31 mouse cellular contexts compared by ENCODE assay signal in the genomic region with DNA sequence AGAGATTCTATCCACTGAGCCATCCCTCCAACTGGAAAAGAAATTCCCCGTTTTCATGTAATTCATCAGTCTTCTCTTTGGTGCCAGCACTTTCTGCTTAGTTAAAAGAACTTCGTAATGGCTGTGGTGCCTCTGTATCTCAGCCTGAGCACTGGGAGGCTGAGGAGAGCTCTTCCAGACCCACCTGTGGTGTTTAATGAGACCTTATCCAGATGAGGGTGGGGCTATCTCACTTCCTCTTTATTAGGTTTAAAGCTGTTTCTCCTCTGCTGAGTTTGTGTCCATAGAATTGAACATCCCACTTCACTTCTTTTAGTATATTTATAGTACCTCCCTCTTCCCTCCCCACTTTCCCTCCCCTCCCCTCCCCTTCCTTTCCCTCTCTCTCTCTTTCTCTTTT. TPM values are rescaled to one million over a fixed set of nuclear protein-coding genes. Genes with fewer than 3 reads are reported as not detected.
A peak's percentile ranks its signal among the peaks of the same experiment; 100 is the strongest.
DNase-seq lines count a peak whose midpoint lies in the region; ATAC-seq and TF ChIP-seq lines count a peak whose summit lies in the region.
"Had no signal": no experiment of that assay in that cellular context is flagged by ENCODE, and none has a peak within 500 bp of the region (broad histone marks: within the 10 kb centered on the region; RNA-seq: fewer than 3 reads in every experiment).

No protein-coding gene starts in this region.

- DNase-seq in heart, adult 11 months, result peak; percentile 88
- DNase-seq in MEL (ENCODE audit: low read depth, low spot score), result peak; percentile 93
- DNase-seq in c-Kit-positive CD71-negative TER-119-negative erythroid progenitor cells, embryonic 14.5 days (ENCODE audit: low read depth), result peak; percentile 20
- peak; percentile 20 for DNase-seq in splenic B cell, adult 2 months (ENCODE audit: low read depth, low spot score)
- DNase-seq in kidney, postnatal 14 days, result no peak
- DNase-seq in c-Kit-positive CD71-positive TER-119-positive erythroid progenitor cells, embryonic 14.5 days (ENCODE audit: low spot score), result no peak
- DNase-seq: adrenal gland, adult 8-10 months; adrenal gland, postnatal 25 days; cerebellum, adult 11-12 months; cerebellum, adult 8-10 months; cerebellum, postnatal 10 days; forebrain, postnatal 0 days; gastrocnemius, postnatal 36 days; heart, adult 18-20 months; heart, postnatal 14 days; heart, postnatal 4 days had no signal

- WGBS in heart, embryonic 12.5 days, result 88% methylated on average over 2 of the region's 2 CpGs
- 87% methylated on average over 2 of the region's 2 CpGs for WGBS in hindbrain, embryonic 13.5 days

- no peaks in the 10 kb centered on the region for H3K9me3 ChIP-seq in heart, embryonic 12.5 days (replicated peaks)
- H3K9me3 ChIP-seq in MEL (replicated peaks; ENCODE audit: insufficient read depth, low read length), result no peaks in the 10 kb centered on the region
- H3K9me3 ChIP-seq in hindbrain, embryonic 13.5 days, result no peaks in the 10 kb centered on the region
- H3K9me3 ChIP-seq: heart, embryonic 13.5 days; hindbrain, embryonic 15.5 days had no signal

- no peak for TF ChIP-seq CTCF in MEL (IDR thresholded peaks at IDR 0.05 in 2 of 3, conservative IDR thresholded peaks at IDR 0.05 in 1 of 3; ENCODE audit: control insufficient read depth in 1 of 3, insufficient read depth in 1 of 3, low read depth in 2 of 3, low read length in 3 of 3, poor library complexity in 1 of 3, severe bottlenecking in 1 of 3)

- peaks cover 57% of the 10 kb centered on the region for H3K36me3 ChIP-seq in heart, embryonic 12.5 days
- H3K36me3 ChIP-seq in MEL (ENCODE audit: control insufficient read depth in 1 of 2, insufficient read depth in 2 of 2, low read length in 2 of 2), result peaks cover 3 to 7% of the 10 kb centered on the region in 2 experiments; a peak in 3 of 4 replicates
- H3K36me3 ChIP-seq in splenic B cell, adult 2 months (ENCODE audit: control insufficient read depth, insufficient read depth, low read length, poor library complexity, severe bottlenecking), result no peaks in the 10 kb centered on the region; the same call in 1 of the 2 replicates
- H3K36me3 ChIP-seq in hindbrain, embryonic 13.5 days, result peaks cover 79% of the 10 kb centered on the region

- no peak overlapping the region for H3K27ac ChIP-seq in heart, embryonic 12.5 days (ENCODE audit: poor library complexity, severe bottlenecking)
- peak overlapping the region; percentile 46 for H3K27ac ChIP-seq in MEL (ENCODE audit: control insufficient read depth, low read depth, low read length)
- no peak overlapping the region for H3K27ac ChIP-seq in hindbrain, embryonic 13.5 days
- H3K27ac ChIP-seq: heart, embryonic 13.5 days; hindbrain, embryonic 15.5 days had no signal

- peaks cover 3% of the 10 kb centered on the region; the same call in 1 of the 2 replicates for H3K4me1 ChIP-seq in heart, embryonic 12.5 days (replicated peaks)
- H3K4me1 ChIP-seq in MEL (ENCODE audit: control insufficient read depth in 1 of 2, insufficient read depth in 2 of 2, low read length in 2 of 2), result peaks cover 7 to 11% of the 10 kb centered on the region in 2 experiments
- H3K4me1 ChIP-seq in hindbrain, embryonic 13.5 days (replicated peaks), result peaks cover 20% of the 10 kb centered on the region

- no peak for ATAC-seq in heart, embryonic 12.5 days (ENCODE audit: insufficient number of reproducible peaks, low FRiP score)
- no peak for ATAC-seq in hindbrain, embryonic 13.5 days (ENCODE audit: low FRiP score)
- ATAC-seq: activated CD4-positive, CD25-positive, alpha-beta regulatory T cell, adult 4 months; forebrain, embryonic 14.5 days; forebrain, postnatal 0 days; intestine, postnatal 0 days had no signal

- TF ChIP-seq RAD21 in MEL (IDR thresholded peaks at IDR 0.05; ENCODE audit: low read depth, low read length), result no peak

- TF ChIP-seq POLR2A in MEL (IDR thresholded peaks at IDR 0.05; ENCODE audit: control insufficient read depth in 1 of 2, insufficient read depth in 1 of 2, low read depth in 1 of 2, low read length in 2 of 2, poor library complexity in 1 of 2), result no peak

- H3K9ac ChIP-seq in heart, embryonic 12.5 days, result no peak overlapping the region
- no peak overlapping the region for H3K9ac ChIP-seq in MEL (ENCODE audit: control insufficient read depth, low read depth, low read length, poor library complexity, severe bottlenecking)
- H3K9ac ChIP-seq in hindbrain, embryonic 13.5 days, result no peak overlapping the region
- H3K9ac ChIP-seq: forebrain, postnatal 0 days; heart, embryonic 13.5 days; hindbrain, embryonic 15.5 days had no signal

- no peak overlapping the region for H3K4me2 ChIP-seq in heart, embryonic 12.5 days
- no peak overlapping the region for H3K4me2 ChIP-seq in hindbrain, embryonic 13.5 days
- H3K4me2 ChIP-seq: heart, embryonic 13.5 days; hindbrain, embryonic 15.5 days had no signal

- no peak overlapping the region for H3K4me3 ChIP-seq in heart, embryonic 12.5 days
- H3K4me3 ChIP-seq in MEL (ENCODE audit: control insufficient read depth in 1 of 2, insufficient read depth in 1 of 2, low read depth in 2 of 2, low read length in 2 of 2), result no peak overlapping the region
- no peak overlapping the region for H3K4me3 ChIP-seq in hindbrain, embryonic 13.5 days
- H3K4me3 ChIP-seq: heart, embryonic 13.5 days; hindbrain, embryonic 15.5 days had no signal

- peaks cover 3% of the 10 kb centered on the region; the same call in 1 of the 2 replicates for H3K79me2 ChIP-seq in MEL (ENCODE audit: control insufficient read depth, insufficient read depth, low read length, poor library complexity)

- TF ChIP-seq EP300 in MEL (IDR thresholded peaks at IDR 0.05; ENCODE audit: low read depth in 1 of 2, low read length in 2 of 2), result peak in 1 of 2 experiments; percentile 68; a peak in 2 of 4 replicates

- H3K27me3 ChIP-seq in heart, embryonic 12.5 days (replicated peaks), result no peaks in the 10 kb centered on the region
- H3K27me3 ChIP-seq in MEL (ENCODE audit: control insufficient read depth in 1 of 2, insufficient read depth in 2 of 2, low read length in 2 of 2), result no peaks in the 10 kb centered on the region
- H3K27me3 ChIP-seq in splenic B cell, adult 2 months (ENCODE audit: control insufficient read depth, insufficient read depth, low read length, poor library complexity, severe bottlenecking), result no peaks in the 10 kb centered on the region
- H3K27me3 ChIP-seq in hindbrain, embryonic 13.5 days, result no peaks in the 10 kb centered on the region
- H3K27me3 ChIP-seq: heart, embryonic 13.5 days; hindbrain, embryonic 15.5 days had no signal

TF ChIP-seq in MEL, 35 proteins besides CTCF, POLR2A, EP300 and RAD21 (continues in another document):
- TF ChIP-seq USF2 (IDR thresholded peaks at IDR 0.05; ENCODE audit: borderline replicate concordance in 1 of 2, insufficient read depth in 1 of 2, low read depth in 1 of 2, low read length in 2 of 2) (no peak), ZKSCAN1 (IDR thresholded peaks at IDR 0.05; ENCODE audit: low read depth, low read length) (no peak), NRF1 (IDR thresholded peaks at IDR 0.05; ENCODE audit: insufficient read depth, low read depth, low read length, poor library complexity, severe bottlenecking) (no peak), MEF2A (IDR thresholded peaks at IDR 0.05; ENCODE audit: extremely low read depth, insufficient replicate concordance, low read depth, low read length, poor library complexity, severe bottlenecking) (no peak), GATA1 (IDR thresholded peaks at IDR 0.05; ENCODE audit: low read depth, low read length) (peak; percentile 63), ZC3H11A (IDR thresholded peaks at IDR 0.05; ENCODE audit: low read depth, low read length) (no peak), CHD2 (IDR thresholded peaks at IDR 0.05; ENCODE audit: low read length) (no peak), ZNF384 (IDR thresholded peaks at IDR 0.05; ENCODE audit: low read depth, low read length) (no peak), KAT2A (conservative IDR thresholded peaks at IDR 0.05; ENCODE audit: low read depth, low read length) (no peak), NELFE (IDR thresholded peaks at IDR 0.05; ENCODE audit: low read depth, low read length) (no peak), MAX (IDR thresholded peaks at IDR 0.05; ENCODE audit: low read length) (no peak), CHD1 (IDR thresholded peaks at IDR 0.05; ENCODE audit: low read depth, low read length) (no peak), ELF1 (IDR thresholded peaks at IDR 0.05; ENCODE audit: low read depth, low read length) (no peak)

RNA-seq across cellular contexts. Expression of gene Zbtb17, which starts 6.8 kb away (rescaled TPM):
- 24.9 and 25.3 TPM in 2 replicates for polyA plus RNA-seq in heart, embryonic 12.5 days (2016; fragmentation: Nextera tagmentation; extraction: Ambion mirVana)
- 32.3 and 36.4 TPM in 2 replicates for total RNA-seq in MEL (2012; rRNA removed)
- 10 to 100 TPM in 1 of 2 experiments, not detected in 1; 63.2 TPM for polyA plus RNA-seq in MEL (2012; ENCODE audit: insufficient read depth in 1 of 2, insufficient read length in 2 of 2, low read depth in 1 of 2, low replicate concordance in 2 of 2, missing spikeins in 1 of 2)
- 50.0 and 50.3 TPM in 2 replicates for polyA plus RNA-seq in hindbrain, embryonic 13.5 days (2015; fragmentation: Nextera tagmentation; extraction: Ambion mirVana)

RNA-seq across cellular contexts. Expression of gene Srarp, which starts 15.3 kb away (rescaled TPM):
- polyA plus RNA-seq in heart, embryonic 12.5 days (2016; fragmentation: Nextera tagmentation; extraction: Ambion mirVana), result not detected in 2 replicates
- not detected in 2 replicates for total RNA-seq in MEL (2012; rRNA removed)
- polyA plus RNA-seq in MEL (2012; ENCODE audit: insufficient read depth in 1 of 2, insufficient read length in 2 of 2, low read depth in 1 of 2, low replicate concordance in 2 of 2, missing spikeins in 1 of 2), result not detected
- not detected in 2 replicates for polyA plus RNA-seq in hindbrain, embryonic 13.5 days (2015; fragmentation: Nextera tagmentation; extraction: Ambion mirVana)
- total RNA-seq: adrenal gland, postnatal 25 days; ES-E14; heart, postnatal 4 days had no signal
- polyA plus RNA-seq: activated CD4-positive, CD25-positive, alpha-beta regulatory T cell, adult 4 months; embryonic facial prominence, embryonic 11.5 days; embryonic facial prominence, embryonic 14.5 days; forebrain, embryonic 11.5 days; heart, embryonic 13.5 days; heart, embryonic 16.5 days; hindbrain, embryonic 11.5 days; intestine, embryonic 14.5 days; intestine, postnatal 0 days had no signal

RNA-seq across cellular contexts. Expression of gene Hspb7, which starts 30.7 kb away (rescaled TPM):
- 186 and 208 TPM in 2 replicates for polyA plus RNA-seq in heart, embryonic 12.5 days (2016; fragmentation: Nextera tagmentation; extraction: Ambion mirVana)
- not detected in 2 replicates for total RNA-seq in MEL (2012; rRNA removed)
- not detected for polyA plus RNA-seq in MEL (2012; ENCODE audit: insufficient read depth in 1 of 2, insufficient read length in 2 of 2, low read depth in 1 of 2, low replicate concordance in 2 of 2, missing spikeins in 1 of 2)
- polyA plus RNA-seq in hindbrain, embryonic 13.5 days (2015; fragmentation: Nextera tagmentation; extraction: Ambion mirVana), result 0.06 and 0.08 TPM in 2 replicates
- total RNA-seq: ES-E14; forebrain, postnatal 0 days had no signal
- polyA plus RNA-seq: activated CD4-positive, CD25-positive, alpha-beta regulatory T cell, adult 4 months; forebrain, embryonic 11.5 days; forebrain, embryonic 14.5 days; forebrain, postnatal 0 days; hindbrain, embryonic 11.5 days; hindbrain, embryonic 15.5 days had no signal

RNA-seq across cellular contexts. Expression of gene Clcnkb, which starts 35.4 kb away (rescaled TPM):
- 0.78 and 1.2 TPM in 2 replicates for polyA plus RNA-seq in heart, embryonic 12.5 days (2016; fragmentation: Nextera tagmentation; extraction: Ambion mirVana)
- total RNA-seq in MEL (2012; rRNA removed), result not detected in 2 replicates
- not detected for polyA plus RNA-seq in MEL (2012; ENCODE audit: insufficient read depth in 1 of 2, insufficient read length in 2 of 2, low read depth in 1 of 2, low replicate concordance in 2 of 2, missing spikeins in 1 of 2)
- not detected in 2 replicates for polyA plus RNA-seq in hindbrain, embryonic 13.5 days (2015; fragmentation: Nextera tagmentation; extraction: Ambion mirVana)
- total RNA-seq: adrenal gland, adult 8-10 months; adrenal gland, postnatal 25 days; forebrain, postnatal 0 days had no signal
- polyA plus RNA-seq: activated CD4-positive, CD25-positive, alpha-beta regulatory T cell, adult 4 months; embryonic facial prominence, embryonic 11.5 days; embryonic facial prominence, embryonic 14.5 days; forebrain, embryonic 11.5 days; forebrain, embryonic 14.5 days; forebrain, postnatal 0 days; hindbrain, embryonic 11.5 days; hindbrain, embryonic 15.5 days; intestine, postnatal 0 days had no signal

RNA-seq across cellular contexts. Expression of gene Clcnka, which starts 52.7 kb away (rescaled TPM):
- 0.06 and 0.15 TPM in 2 replicates for polyA plus RNA-seq in heart, embryonic 12.5 days (2016; fragmentation: Nextera tagmentation; extraction: Ambion mirVana)
- not detected in 2 replicates for total RNA-seq in MEL (2012; rRNA removed)
- not detected for polyA plus RNA-seq in MEL (2012; ENCODE audit: insufficient read depth in 1 of 2, insufficient read length in 2 of 2, low read depth in 1 of 2, low replicate concordance in 2 of 2, missing spikeins in 1 of 2)
- 0.16 and 0.21 TPM in 2 replicates for polyA plus RNA-seq in hindbrain, embryonic 13.5 days (2015; fragmentation: Nextera tagmentation; extraction: Ambion mirVana)
- total RNA-seq: adrenal gland, adult 8-10 months; adrenal gland, postnatal 25 days; gastrocnemius, adult 8-10 months; heart, adult 18-20 months; heart, postnatal 14 days; heart, postnatal 4 days had no signal
- polyA plus RNA-seq: activated CD4-positive, CD25-positive, alpha-beta regulatory T cell, adult 4 months; forebrain, embryonic 14.5 days; heart, embryonic 13.5 days; intestine, embryonic 14.5 days; intestine, postnatal 0 days had no signal

Comparison
In these comparisons a context has a peak if more than half of its experiments do, and no peak if none do; other contexts are left out.
1. DNase-seq: peak in heart, adult 11 months (single experiment), MEL (single experiment), c-Kit-positive CD71-negative TER-119-negative erythroid progenitor cells, embryonic 14.5 days (single experiment) and splenic B cell, adult 2 months (single experiment); none in kidney, postnatal 14 days (single experiment) and c-Kit-positive CD71-positive TER-119-positive erythroid progenitor cells, embryonic 14.5 days (single experiment).
2. RNA of gene Hspb7, which starts 30.7 kb away (polyA plus RNA-seq): 186 to 208 TPM in heart, embryonic 12.5 days; 0.06 to 0.08 TPM in hindbrain, embryonic 13.5 days and not detected in MEL; every median in the first group is over 100 times any median in the second.